Mouse (Mus musculus) limb, embryonic 15.5 days (tissue): ENCODE data around the gene Cubn. TPM values are rescaled to one million over a fixed set of nuclear protein-coding genes. Genes with fewer than 3 reads are reported as not detected.

Experiments used
- ATAC-seq: fragments of 200-750 bp; cut with Nextera tagmentation; 2 replicates; pipeline ENCODE4 v1.8.0; 2017; ENCODE audit warnings: low read depth, moderate TSS enrichment; ENCODE audit not compliant: insufficient number of reproducible peaks, low FRiP score, low TSS enrichment
- H3K27ac ChIP-seq: fragments of 300-500 bp; sonication (generic); 2 replicates; pipeline ENCODE4 v1.5.1; 2015; ENCODE audit warnings: moderate library complexity, mild to moderate bottlenecking, inconsistent platforms
- H3K27me3 ChIP-seq: fragments of 300-500 bp; sonication (generic); 2 replicates; pipeline ENCODE4 v1.6.1; 2015; ENCODE audit warnings: inconsistent platforms
- H3K36me3 ChIP-seq: fragments of 300-500 bp; sonication (generic); 2 replicates; pipeline ENCODE4 v1.6.1; 2015; ENCODE audit warnings: inconsistent platforms
- H3K4me1 ChIP-seq: fragments of 300-500 bp; sonication (generic); 2 replicates; pipeline ENCODE4 v1.6.1; 2015; ENCODE audit warnings: inconsistent platforms
- H3K4me2 ChIP-seq: fragments of 300-500 bp; sonication (generic); 2 replicates; pipeline ENCODE4 v1.6.1; 2015; ENCODE audit warnings: mild to moderate bottlenecking, inconsistent platforms
- H3K4me3 ChIP-seq: fragments of 300-500 bp; sonication (generic); 2 replicates; pipeline ENCODE4 v1.5.1; 2015; ENCODE audit warnings: mild to moderate bottlenecking, inconsistent platforms
- H3K9ac ChIP-seq: fragments of 300-500 bp; sonication (generic); 2 replicates; pipeline ENCODE4 v1.6.1; 2015; ENCODE audit warnings: inconsistent platforms
- H3K9me3 ChIP-seq: fragments of 300-500 bp; sonication (generic); 2 replicates; pipeline ENCODE4 v1.6.1; 2016; ENCODE audit warnings: inconsistent platforms
- WGBS: fragments of 180-500 bp; shearing (Covaris S2); methylation state at CpG from one replicate; pipeline ENCODE4 v1.1.7; 2015; 5-methylcytosine and 5-hydroxymethylcytosine counted together
- polyA plus RNA-seq: library from polyadenylated mRNA; unstranded; fragments of >200 nt; fragmentation: Nextera tagmentation; extraction: Ambion mirVana; gene quantifications from 2 replicates; pipeline ENCODE4 v1.2.1, GENCODE M21; 2015

Cubn gene
- polyA plus RNA-seq, 1 experiment from 2014 or later, result 0.22 TPM

DNA sequence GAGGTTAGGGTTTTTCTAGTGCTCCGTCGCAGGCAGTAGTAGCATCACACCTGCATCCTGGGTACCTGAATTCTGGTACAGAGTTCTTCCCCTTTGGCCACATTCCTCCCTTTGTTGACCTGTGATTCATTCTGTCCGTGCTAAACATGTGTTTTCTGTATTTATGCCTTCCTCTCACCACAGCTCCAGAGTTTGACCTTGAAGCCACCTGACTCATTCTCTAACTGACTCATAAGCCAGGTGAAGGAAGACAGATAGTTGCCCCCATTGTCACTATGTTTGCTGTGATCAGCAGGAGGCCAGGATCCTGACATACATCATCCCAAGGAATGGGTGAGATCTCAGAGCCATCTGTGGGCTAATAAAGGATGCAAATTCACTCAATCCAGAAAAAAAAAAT, 188.2 kb downstream of the Cubn start:
- H3K9me3 ChIP-seq, result no peaks in the 10 kb centered on the region
- no peaks in the 10 kb centered on the region for H3K36me3 ChIP-seq
- no peak overlapping the region for H3K9ac ChIP-seq
- no peak overlapping the region for H3K27ac ChIP-seq
- H3K4me3 ChIP-seq, result no peak overlapping the region
- no peaks in the 10 kb centered on the region for H3K27me3 ChIP-seq
- no peak for ATAC-seq
- 82% methylated on average over 3 of the region's 3 CpGs for WGBS
- H3K4me2 ChIP-seq, result no peak overlapping the region
- no peaks in the 10 kb centered on the region for H3K4me1 ChIP-seq

DNA sequence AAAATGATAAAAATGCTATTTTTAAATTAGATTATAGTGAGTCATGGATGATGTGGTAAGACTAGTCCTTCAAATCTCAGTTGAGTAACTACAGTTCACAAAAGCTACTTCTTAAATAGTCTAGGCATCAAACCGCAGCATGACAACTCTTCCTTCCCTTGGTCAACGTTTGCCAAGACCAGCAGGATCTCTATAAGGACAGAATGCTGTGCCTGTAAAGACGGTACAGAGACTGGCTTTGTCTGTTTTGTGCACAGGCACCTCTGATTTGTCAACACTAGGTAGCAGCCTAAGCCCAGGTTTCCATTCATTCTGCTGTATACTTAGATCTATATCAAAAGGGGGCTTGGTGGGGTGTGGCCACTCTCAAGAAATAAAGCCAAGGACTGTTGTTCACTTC, 192.6 kb downstream of the Cubn start:
- no peak overlapping the region for H3K4me2 ChIP-seq
- no peaks in the 10 kb centered on the region for H3K4me1 ChIP-seq
- 41% methylated on average over 3 of the region's 3 CpGs for WGBS
- H3K4me3 ChIP-seq, result no peak overlapping the region
- no peak for ATAC-seq
- no peaks in the 10 kb centered on the region for H3K27me3 ChIP-seq
- H3K9me3 ChIP-seq, result no peaks in the 10 kb centered on the region
- no peak overlapping the region for H3K27ac ChIP-seq
- H3K9ac ChIP-seq, result no peak overlapping the region
- no peaks in the 10 kb centered on the region for H3K36me3 ChIP-seq

DNA sequence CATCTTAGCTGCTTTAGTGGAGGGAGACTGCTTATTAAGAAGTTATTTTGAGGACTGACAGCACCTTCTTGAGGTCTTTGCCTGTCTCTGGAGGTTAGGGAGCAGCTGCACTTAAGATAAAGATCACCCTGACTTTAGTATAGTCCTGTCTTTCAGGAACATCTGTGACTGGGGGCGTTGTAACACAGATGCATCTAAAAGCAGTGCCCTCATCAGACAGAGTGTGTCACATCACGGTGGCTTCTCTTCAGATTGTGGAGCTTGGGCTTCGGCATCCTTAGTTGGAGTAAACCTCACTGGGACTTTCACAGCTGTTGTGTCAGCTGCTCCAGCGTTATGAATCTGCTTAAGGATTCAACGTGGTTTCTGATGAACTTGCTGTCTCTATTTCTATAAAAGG, 193.9 kb downstream of the Cubn start:
- Histone ChIP-seq H3K36me3 (no peaks in the 10 kb centered on the region), H3K4me3 (no peak overlapping the region), H3K4me2 (no peak overlapping the region), H3K9me3 (no peaks in the 10 kb centered on the region), H3K27ac (no peak overlapping the region), H3K9ac (no peak overlapping the region), H3K27me3 (no peaks in the 10 kb centered on the region), H3K4me1 (no peaks in the 10 kb centered on the region)
- 56% methylated on average over 5 of the region's 5 CpGs for WGBS
- ATAC-seq, result no peak

DNA sequence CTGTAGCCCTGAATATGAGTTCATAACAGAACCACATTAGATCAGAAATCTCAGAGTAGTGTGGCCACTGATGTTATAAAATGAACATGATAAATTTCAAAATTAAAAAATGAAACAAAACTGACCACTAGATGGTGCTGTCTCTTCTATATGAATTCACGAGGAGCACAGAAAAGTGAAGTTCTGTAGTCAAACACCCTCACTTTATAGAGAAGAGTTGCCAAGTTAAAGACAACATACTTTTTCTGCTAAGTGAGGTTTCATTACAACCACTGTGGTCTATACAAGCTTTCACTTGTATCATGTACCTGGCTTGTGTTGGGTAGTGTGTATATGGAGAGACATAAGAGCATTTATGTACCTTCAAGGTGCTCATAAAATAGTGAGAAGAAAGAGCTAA, 201.0 kb downstream of the Cubn start:
- Histone ChIP-seq H3K27me3 (no peaks in the 10 kb centered on the region), H3K27ac (no peak overlapping the region), H3K9me3 (no peaks in the 10 kb centered on the region), H3K4me3 (no peak overlapping the region), H3K9ac (no peak overlapping the region), H3K4me2 (no peak overlapping the region), H3K4me1 (no peaks in the 10 kb centered on the region), H3K36me3 (no peaks in the 10 kb centered on the region)
- 2% methylated on average over 1 of the region's 1 CpGs for WGBS
- ATAC-seq, result no peak

DNA sequence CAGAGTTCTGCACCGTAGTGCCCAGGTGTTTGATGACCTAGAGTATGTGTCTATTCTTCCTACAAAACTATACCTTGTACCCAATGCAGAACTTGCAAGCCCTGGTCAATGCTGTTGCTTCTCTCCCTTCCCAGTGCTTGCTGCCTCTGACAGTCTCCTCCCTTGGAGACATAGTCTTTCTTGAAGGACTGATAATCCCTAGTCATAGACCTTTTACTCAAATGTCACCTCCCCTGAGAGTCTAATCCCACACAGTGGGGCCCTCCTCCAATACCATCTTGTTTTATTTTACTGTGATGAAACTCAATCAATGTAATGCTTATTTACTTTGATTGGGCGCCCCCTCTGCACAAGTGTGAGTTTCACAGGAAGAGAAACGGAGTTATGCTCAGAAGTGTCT, 201.5 kb downstream of the Cubn start:
- Histone ChIP-seq H3K4me2 (no peak overlapping the region), H3K9me3 (no peaks in the 10 kb centered on the region), H3K9ac (no peak overlapping the region), H3K36me3 (no peaks in the 10 kb centered on the region), H3K4me3 (no peak overlapping the region), H3K27ac (no peak overlapping the region), H3K4me1 (no peaks in the 10 kb centered on the region), H3K27me3 (no peaks in the 10 kb centered on the region)
- WGBS, result 74% methylated on average over 3 of the region's 3 CpGs
- no peak for ATAC-seq

DNA sequence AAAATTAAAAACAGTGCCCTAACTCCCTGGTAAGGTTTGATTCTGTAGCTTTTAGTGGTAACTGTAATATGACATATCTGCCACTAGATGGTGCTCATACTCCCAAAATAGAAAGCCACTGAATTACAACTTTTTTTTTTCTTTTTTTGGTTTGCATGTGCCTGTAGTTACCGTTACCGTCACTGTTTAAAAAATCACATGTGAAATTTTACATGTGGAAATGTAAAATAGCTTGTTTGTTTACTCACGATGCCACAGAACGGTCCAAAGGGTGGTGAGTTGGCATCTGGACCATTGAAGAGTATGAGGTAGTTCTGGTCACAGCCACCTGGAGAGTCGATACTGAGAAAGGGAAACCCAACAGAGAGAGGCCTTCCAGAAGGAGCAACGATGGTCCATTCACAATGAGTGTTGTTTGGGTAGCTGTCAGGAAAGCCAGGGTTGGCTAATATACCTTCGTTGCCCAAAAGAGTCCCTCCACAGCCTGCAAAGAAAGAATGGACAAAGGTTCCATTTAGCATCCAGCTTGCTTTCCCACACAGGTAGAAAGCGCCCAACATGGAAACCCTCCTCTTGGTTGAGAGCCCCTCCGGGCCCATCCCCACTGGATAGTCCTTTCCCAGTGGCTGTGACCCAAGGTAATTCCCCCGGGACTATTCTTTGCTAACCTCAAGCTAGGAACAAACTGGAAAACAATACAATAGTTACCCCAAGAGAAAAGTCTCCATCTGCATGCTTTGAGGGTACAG, 213.3 kb downstream of the Cubn start:
- no peaks in the 10 kb centered on the region for H3K9me3 ChIP-seq
- no peak for ATAC-seq
- no peak overlapping the region for H3K4me2 ChIP-seq
- no peak overlapping the region for H3K27ac ChIP-seq
- H3K9ac ChIP-seq, result no peak overlapping the region
- H3K4me3 ChIP-seq, result no peak overlapping the region
- no peaks in the 10 kb centered on the region for H3K27me3 ChIP-seq
- no peaks in the 10 kb centered on the region; the same call in 1 of the 2 replicates for H3K4me1 ChIP-seq
- 50% methylated on average over 10 of the region's 10 CpGs for WGBS
- H3K36me3 ChIP-seq, result no peaks in the 10 kb centered on the region

- Histone ChIP-seq H3K4me2 (no peak overlapping the region), H3K27ac (no peak overlapping the region), H3K9me3 (no peaks in the 10 kb centered on the region), H3K9ac (no peak overlapping the region), H3K36me3 (no peaks in the 10 kb centered on the region), H3K27me3 (no peaks in the 10 kb centered on the region), H3K4me1 (peaks cover 1% of the 10 kb centered on the region), H3K4me3 (no peak overlapping the region)
- 52% methylated on average over 7 of the region's 7 CpGs for WGBS
- no peak for ATAC-seq
Measured at GRCm38 (mm10) chr2:13275874-13276273, 215.7 kb downstream of the Cubn start.

DNA sequence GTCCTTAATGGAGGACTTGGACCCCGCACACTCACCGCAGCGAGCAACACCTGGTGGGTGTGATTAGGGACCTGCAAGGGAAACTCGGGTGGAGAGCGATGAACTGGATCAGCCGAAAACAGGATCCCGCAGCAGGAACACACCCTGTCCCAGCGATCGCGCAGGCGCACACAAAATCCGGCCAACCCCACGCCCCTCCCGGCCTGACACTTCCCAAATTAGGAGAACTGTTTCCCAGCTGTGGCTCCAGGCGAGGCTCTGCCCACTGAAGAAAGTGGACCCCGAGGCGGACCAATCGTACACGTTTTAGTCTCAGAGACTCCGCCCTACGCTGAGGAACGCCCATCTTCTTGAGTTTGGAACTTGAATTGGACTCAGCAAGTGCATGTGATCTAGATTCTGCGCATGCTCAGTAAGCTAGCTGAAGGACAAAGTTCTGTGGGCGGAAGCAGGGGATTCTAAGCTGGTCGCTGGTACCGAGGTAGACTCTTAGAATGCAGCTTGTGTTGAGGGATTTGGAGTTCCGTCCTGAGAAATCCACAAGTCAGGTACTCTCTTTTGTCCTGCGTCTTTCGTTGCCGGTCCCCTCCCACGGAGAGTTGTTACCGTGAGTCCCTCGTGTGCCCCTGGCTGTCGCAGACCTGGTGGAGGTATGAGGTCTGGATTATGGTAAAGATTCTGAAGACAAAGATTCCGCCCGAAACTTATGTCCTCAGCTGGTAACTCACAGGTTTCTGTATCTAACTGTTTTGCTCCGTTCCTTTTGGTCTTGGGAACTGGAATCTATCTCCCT, 220.3 kb downstream of the Cubn start, which contains the start of gene Rsu1:
Rsu1 (minus strand) TSS at position 251 of the 793 bp plus-strand sequence.
- H3K4me1 ChIP-seq, result peaks cover 12% of the 10 kb centered on the region
- peak; percentile 99 for ATAC-seq
- H3K36me3 ChIP-seq, result peaks cover 4% of the 10 kb centered on the region
- peak within 1 kb of the TSS; percentile 54 for H3K4me3 ChIP-seq
- peak within 1 kb of the TSS; percentile 77 for H3K4me2 ChIP-seq
- H3K27me3 ChIP-seq, result no peaks in the 10 kb centered on the region
- under 1% methylated on average over 37 of the region's 37 CpGs for WGBS
- H3K9ac ChIP-seq, result peak within 1 kb of the TSS; percentile 70
- peak within 1 kb of the TSS; percentile 77 for H3K27ac ChIP-seq
- no peaks in the 10 kb centered on the region for H3K9me3 ChIP-seq

DNA sequence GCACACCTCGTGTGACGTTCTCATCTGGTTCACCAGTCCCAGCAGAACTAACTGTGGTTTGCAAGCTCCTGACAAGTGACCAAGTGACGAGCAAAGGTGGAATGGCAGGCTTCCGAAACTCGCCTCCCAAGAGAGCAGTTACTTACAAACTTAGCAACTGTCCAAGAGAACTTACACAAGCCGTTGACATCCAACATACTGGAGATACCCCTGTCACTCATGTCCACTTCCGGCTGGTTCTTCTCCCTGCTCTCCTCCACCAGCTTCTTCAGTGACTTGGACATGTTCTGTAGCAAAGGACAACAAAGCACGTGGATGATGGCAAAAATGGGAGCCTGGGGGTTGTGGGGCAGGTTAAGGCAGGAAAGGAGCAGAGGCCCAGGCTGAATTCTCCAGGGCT, 220.9 kb downstream of the Cubn start:
- WGBS, result 35% methylated on average over 8 of the region's 8 CpGs
- peaks cover 12% of the 10 kb centered on the region for H3K4me1 ChIP-seq
- ATAC-seq, result no peak
- H3K4me3 ChIP-seq, result peak overlapping the region; percentile 54
- H3K9me3 ChIP-seq, result no peaks in the 10 kb centered on the region
- no peaks in the 10 kb centered on the region for H3K27me3 ChIP-seq
- peak overlapping the region; percentile 77 for H3K27ac ChIP-seq
- peaks cover 4% of the 10 kb centered on the region for H3K36me3 ChIP-seq
- H3K9ac ChIP-seq, result peak overlapping the region; percentile 70
- peak overlapping the region; percentile 77 for H3K4me2 ChIP-seq

- peaks cover 12% of the 10 kb centered on the region for H3K4me1 ChIP-seq
- H3K36me3 ChIP-seq, result peaks cover 6% of the 10 kb centered on the region
- H3K4me2 ChIP-seq, result no peak overlapping the region
- no peak overlapping the region for H3K9ac ChIP-seq
- H3K4me3 ChIP-seq, result no peak overlapping the region
- H3K27me3 ChIP-seq, result no peaks in the 10 kb centered on the region
- H3K9me3 ChIP-seq, result no peaks in the 10 kb centered on the region
- no peak overlapping the region for H3K27ac ChIP-seq
- ATAC-seq, result no peak
- WGBS, result 96% methylated on average over 4 of the region's 4 CpGs
Measured at GRCm38 (mm10) chr2:13268681-13269293, 222.8 kb downstream of the Cubn start.

DNA sequence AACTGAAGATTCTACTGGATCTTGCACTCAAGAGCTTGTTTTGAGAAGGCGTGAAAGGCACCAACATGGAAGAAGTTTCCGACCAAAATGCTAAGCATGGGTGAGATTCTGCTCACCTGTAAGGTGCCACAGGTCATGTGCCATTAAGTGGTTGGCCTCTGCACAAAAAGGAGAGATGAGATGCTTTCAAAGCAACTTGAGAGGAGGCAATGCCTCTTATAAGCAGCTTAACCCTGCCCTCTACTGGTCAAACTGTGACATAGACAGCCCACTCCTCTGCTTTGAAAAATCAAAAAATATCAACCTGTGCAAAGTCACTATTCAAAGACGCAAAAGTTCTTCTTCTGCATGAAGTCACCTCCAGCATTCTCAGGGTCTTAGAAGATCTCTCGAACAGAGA, 226.7 kb downstream of the Cubn start:
- Histone ChIP-seq H3K4me2 (no peak overlapping the region), H3K4me1 (0 out of 2 replicates have a peak, but pooled peaks cover 2% of the 10 kb centered on the region), H3K27ac (no peak overlapping the region), H3K36me3 (peaks cover 6% of the 10 kb centered on the region), H3K4me3 (no peak overlapping the region), H3K9ac (no peak overlapping the region), H3K9me3 (no peaks in the 10 kb centered on the region), H3K27me3 (no peaks in the 10 kb centered on the region)
- 45% methylated on average over 4 of the region's 4 CpGs for WGBS
- ATAC-seq, result no peak

DNA sequence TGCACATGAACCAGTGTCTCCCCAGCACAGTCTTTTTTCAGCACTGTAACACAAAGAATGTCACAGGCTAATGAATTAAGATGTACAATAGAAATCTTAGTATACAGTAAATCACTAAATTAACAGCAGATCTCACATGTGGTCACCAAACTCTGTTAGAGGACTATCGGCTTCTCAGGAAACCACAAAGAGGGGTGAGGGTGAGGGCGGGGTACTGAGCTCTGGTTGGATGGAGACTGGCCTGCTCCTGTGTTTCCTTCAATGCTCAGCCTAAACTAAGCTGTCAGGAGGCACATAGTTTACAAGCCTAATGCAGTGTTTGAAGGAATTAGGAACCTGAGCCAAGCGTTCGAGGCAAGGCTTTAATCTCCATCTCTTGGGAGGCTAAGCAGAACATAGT, 228.5 kb downstream of the Cubn start:
- no peaks in the 10 kb centered on the region for H3K27me3 ChIP-seq
- no peak overlapping the region for H3K4me2 ChIP-seq
- ATAC-seq, result no peak
- H3K9ac ChIP-seq, result no peak overlapping the region
- H3K36me3 ChIP-seq, result peaks cover 6% of the 10 kb centered on the region; the same call in 1 of the 2 replicates
- 0 out of 2 replicates have a peak, but pooled peaks cover 2% of the 10 kb centered on the region for H3K4me1 ChIP-seq
- H3K9me3 ChIP-seq, result no peaks in the 10 kb centered on the region
- WGBS, result 50% methylated on average over 4 of the region's 4 CpGs
- H3K4me3 ChIP-seq, result no peak overlapping the region
- H3K27ac ChIP-seq, result no peak overlapping the region
